24 mouse cellular contexts compared by ENCODE assay signal in the genomic region with DNA sequence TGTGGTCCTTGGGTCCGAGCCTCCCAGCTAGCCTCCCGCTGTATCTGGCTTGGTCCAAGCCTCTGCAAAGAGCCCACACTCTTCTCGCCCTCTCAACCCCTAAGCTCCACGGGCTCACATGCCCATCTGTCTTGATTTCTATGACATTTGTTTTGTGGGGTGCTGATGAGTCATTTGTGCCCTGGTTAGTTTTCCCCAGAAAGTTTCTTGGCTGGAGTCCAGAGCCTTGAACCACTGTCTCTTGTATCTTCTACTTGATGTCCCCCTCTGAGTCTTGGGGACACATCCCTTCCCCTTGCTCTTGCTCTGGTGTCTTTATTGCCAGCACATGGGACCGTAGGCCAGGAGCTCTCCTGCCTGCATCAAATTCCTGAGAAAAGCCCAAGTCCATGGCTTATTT. TPM values are rescaled to one million over a fixed set of nuclear protein-coding genes. Genes with fewer than 3 reads are reported as not detected.
A peak's percentile ranks its signal among the peaks of the same experiment; 100 is the strongest.
DNase-seq lines count a peak whose midpoint lies in the region; ATAC-seq and TF ChIP-seq lines count a peak whose summit lies in the region.
"Had no signal": no experiment of that assay in that cellular context is flagged by ENCODE, and none has a peak within 500 bp of the region (broad histone marks: within the 10 kb centered on the region; RNA-seq: fewer than 3 reads in every experiment).

No protein-coding gene starts in this region.

- H3K4me3 ChIP-seq in layer of hippocampus, adult 2 months, result no peak overlapping the region
- no peak overlapping the region for H3K4me3 ChIP-seq in forebrain, embryonic 10.5 days
- no peak overlapping the region for H3K4me3 ChIP-seq in forebrain, embryonic 13.5 days
- H3K4me3 ChIP-seq: heart, embryonic 13.5 days; limb, embryonic 13.5 days; liver, embryonic 13.5 days; midbrain, embryonic 12.5 days had no signal

- H3K9ac ChIP-seq in forebrain, embryonic 13.5 days, result no peak overlapping the region
- H3K9ac ChIP-seq: heart, embryonic 13.5 days; limb, embryonic 13.5 days; liver, embryonic 13.5 days; midbrain, embryonic 12.5 days had no signal

- TF ChIP-seq CTCF in layer of hippocampus, adult 2 months (conservative IDR thresholded peaks at IDR 0.05), result no peak

- H3K4me1 ChIP-seq in forebrain, embryonic 10.5 days, result peaks cover 58% of the 10 kb centered on the region
- peaks cover 10% of the 10 kb centered on the region for H3K4me1 ChIP-seq in forebrain, embryonic 13.5 days

- no peaks in the 10 kb centered on the region for H3K9me3 ChIP-seq in forebrain, embryonic 10.5 days
- H3K9me3 ChIP-seq in forebrain, embryonic 13.5 days (replicated peaks), result no peaks in the 10 kb centered on the region
- H3K9me3 ChIP-seq: heart, embryonic 13.5 days; limb, embryonic 13.5 days; liver, embryonic 13.5 days; midbrain, embryonic 12.5 days had no signal

- H3K4me2 ChIP-seq in forebrain, embryonic 13.5 days, result no peak overlapping the region
- H3K4me2 ChIP-seq: heart, embryonic 13.5 days; limb, embryonic 13.5 days; liver, embryonic 13.5 days; midbrain, embryonic 12.5 days had no signal

- H3K36me3 ChIP-seq in forebrain, embryonic 10.5 days (replicated peaks), result no peaks in the 10 kb centered on the region
- H3K36me3 ChIP-seq in forebrain, embryonic 13.5 days (ENCODE audit: poor library complexity, severe bottlenecking), result no peaks in the 10 kb centered on the region
- H3K36me3 ChIP-seq: heart, embryonic 13.5 days; limb, embryonic 13.5 days; liver, embryonic 13.5 days; midbrain, embryonic 12.5 days had no signal

- peak; percentile 48 for DNase-seq in CD4-positive, CD25-positive, alpha-beta regulatory T cell, adult 2 months (ENCODE audit: low read depth, low spot score)
- DNase-seq in layer of hippocampus, adult 2 months (ENCODE audit: low spot score in 2 of 2), result no peak
- DNase-seq in layer of hippocampus, postnatal 10 days (ENCODE audit: low spot score in 2 of 2), result no peak
- peak; percentile 44 for DNase-seq in adrenal gland, adult 8-10 months
- no peak for DNase-seq in forebrain, embryonic 10.5 days (ENCODE audit: extremely low spot score, low spot score)
- no peak for DNase-seq in kidney, postnatal 10 days
- DNase-seq: gastrocnemius, postnatal 25 days; heart, adult 18-20 months; heart, postnatal 14 days; kidney, adult 2 months; kidney, postnatal 14 days; layer of hippocampus, postnatal 36 days; liver, embryonic 13.5 days; lung, adult 2 months; lung, postnatal 14 days; right cerebral cortex, postnatal 14 days; thymus, adult 2 months; thymus, postnatal 4 days had no signal

- WGBS in forebrain, embryonic 10.5 days, result 93% methylated on average over 5 of the region's 5 CpGs
- 83% methylated on average over 5 of the region's 5 CpGs for WGBS in forebrain, embryonic 13.5 days

- peaks cover 86% of the 10 kb centered on the region for H3K27me3 ChIP-seq in forebrain, embryonic 10.5 days (ENCODE audit: poor library complexity, severe bottlenecking)
- H3K27me3 ChIP-seq in forebrain, embryonic 13.5 days, result peaks cover 42% of the 10 kb centered on the region

- no peak for ATAC-seq in CD4-positive, CD25-positive, alpha-beta regulatory T cell, adult 4 months
- no peak for ATAC-seq in forebrain, embryonic 13.5 days

- peak overlapping the region; percentile 84 for H3K27ac ChIP-seq in layer of hippocampus, adult 2 months
- H3K27ac ChIP-seq in forebrain, embryonic 10.5 days, result no peak overlapping the region
- H3K27ac ChIP-seq in forebrain, embryonic 13.5 days, result no peak overlapping the region
- H3K27ac ChIP-seq: heart, embryonic 13.5 days; limb, embryonic 13.5 days; liver, embryonic 13.5 days; midbrain, embryonic 12.5 days; stomach, postnatal 0 days had no signal

RNA-seq across cellular contexts. Expression of gene Rtn4rl1, which starts 6.4 kb away (rescaled TPM):
- 1 to 10 TPM; 1.5 to 1.8 TPM for polyA plus RNA-seq in CD4-positive, CD25-positive, alpha-beta regulatory T cell, adult 4 months (2017; shearing (Covaris generic))
- total RNA-seq in layer of hippocampus, adult 2 months (2021), result 100 to 1,000 TPM; 104 to 110 TPM
- 10 to 100 TPM; 54.5 to 58.5 TPM for total RNA-seq in layer of hippocampus, postnatal 10 days (2021)
- total RNA-seq in adrenal gland, adult 8-10 months (2022), result 10 to 100 TPM; 39.9 to 74.9 (median 58.7) TPM
- 1.1 and 1.3 TPM in 2 replicates for polyA plus RNA-seq in forebrain, embryonic 10.5 days (2016; fragmentation: Nextera tagmentation; extraction: Ambion mirVana)
- polyA plus RNA-seq in forebrain, embryonic 13.5 days (2015; fragmentation: Nextera tagmentation; extraction: Ambion mirVana), result 2.2 and 2.6 TPM in 2 replicates

RNA-seq across cellular contexts. Expression of gene Dph1, which starts 8.9 kb away (rescaled TPM):
- 10 to 100 TPM; 11.0 to 20.6 TPM for polyA plus RNA-seq in CD4-positive, CD25-positive, alpha-beta regulatory T cell, adult 4 months (2017; shearing (Covaris generic))
- total RNA-seq in layer of hippocampus, adult 2 months (2021), result 10 to 100 TPM; 30.7 to 31.4 TPM
- total RNA-seq in layer of hippocampus, postnatal 10 days (2021), result 10 to 100 TPM; 20.8 to 21.1 TPM
- 10 to 100 TPM; 32.3 to 46.1 (median 44.7) TPM for total RNA-seq in adrenal gland, adult 8-10 months (2022)
- polyA plus RNA-seq in forebrain, embryonic 10.5 days (2016; fragmentation: Nextera tagmentation; extraction: Ambion mirVana), result 29.5 TPM in 2 replicates
- polyA plus RNA-seq in forebrain, embryonic 13.5 days (2015; fragmentation: Nextera tagmentation; extraction: Ambion mirVana), result 13.9 and 15.8 TPM in 2 replicates

RNA-seq across cellular contexts. Expression of gene Ovca2, which starts 21.3 kb away (rescaled TPM):
- 10 to 100 TPM; 19.2 to 29.4 TPM for polyA plus RNA-seq in CD4-positive, CD25-positive, alpha-beta regulatory T cell, adult 4 months (2017; shearing (Covaris generic))
- total RNA-seq in layer of hippocampus, adult 2 months (2021), result 10 to 100 TPM; 19.3 to 22.4 TPM
- total RNA-seq in layer of hippocampus, postnatal 10 days (2021), result 10 to 100 TPM; 10.1 to 11.1 TPM
- 10 to 100 TPM; 22.3 to 28.9 (median 25.9) TPM for total RNA-seq in adrenal gland, adult 8-10 months (2022)
- polyA plus RNA-seq in forebrain, embryonic 10.5 days (2016; fragmentation: Nextera tagmentation; extraction: Ambion mirVana), result 33.6 and 34.0 TPM in 2 replicates
- polyA plus RNA-seq in forebrain, embryonic 13.5 days (2015; fragmentation: Nextera tagmentation; extraction: Ambion mirVana), result 22.8 and 25.1 TPM in 2 replicates

RNA-seq across cellular contexts. Expression of gene Hic1, which starts 30.6 kb away (rescaled TPM):
- under 1 TPM in 1 of 2 experiments, not detected in 1; 0.36 TPM for polyA plus RNA-seq in CD4-positive, CD25-positive, alpha-beta regulatory T cell, adult 4 months (2017; shearing (Covaris generic))
- 1 to 10 TPM; 3.8 to 3.9 TPM for total RNA-seq in layer of hippocampus, adult 2 months (2021)
- total RNA-seq in layer of hippocampus, postnatal 10 days (2021), result 1 to 10 TPM; 3.3 to 6.1 TPM
- total RNA-seq in adrenal gland, adult 8-10 months (2022), result 10 to 100 TPM in 2 of 4 experiments, 1 to 10 TPM in 2; 7.7 to 16.5 (median 11.4) TPM
- polyA plus RNA-seq in forebrain, embryonic 10.5 days (2016; fragmentation: Nextera tagmentation; extraction: Ambion mirVana), result 0.12 and 0.21 TPM in 2 replicates
- polyA plus RNA-seq in forebrain, embryonic 13.5 days (2015; fragmentation: Nextera tagmentation; extraction: Ambion mirVana), result 1.2 and 1.5 TPM in 2 replicates

Comparison
In these comparisons a context has a peak if more than half of its experiments do, and no peak if none do; other contexts are left out.
1. DNase-seq: peak in CD4-positive, CD25-positive, alpha-beta regulatory T cell, adult 2 months (single experiment) and adrenal gland, adult 8-10 months (single experiment); none in layer of hippocampus, adult 2 months (0 of 2), layer of hippocampus, postnatal 10 days (0 of 2), forebrain, embryonic 10.5 days (single experiment) and kidney, postnatal 10 days (single experiment).